Mouse (Mus musculus) lung, postnatal 14 days (tissue): ENCODE data around the gene Ceacam16.
A peak's percentile ranks its signal among the peaks of the same experiment; 100 is the strongest.

ENCODE experiments used
- DNase-seq: peaks from one replicate; pipeline ENCODE4 v3.0.0; 2021

Gene Ceacam16

GRCm38 (mm10) chr7:19815296-19816223 lies 45.5 kb downstream of the Ceacam16 start:
- no peak for DNase-seq

GRCm38 (mm10) chr7:19813579-19814122 lies 47.4 kb downstream of the Ceacam16 start:
- DNase-seq, result no peak

GRCm38 (mm10) chr7:19813161-19813560 lies 47.9 kb downstream of the Ceacam16 start:
- DNase-seq, result no peak

GRCm38 (mm10) chr7:19811114-19811513 lies 50.0 kb downstream of the Ceacam16 start:
- peak; percentile 67 for DNase-seq

GRCm38 (mm10) chr7:19809369-19809768 lies 51.7 kb downstream of the Ceacam16 start:
- no peak for DNase-seq

GRCm38 (mm10) chr7:19806356-19806969 lies 54.6 kb downstream of the Ceacam16 start:
- DNase-seq, result no peak

- peak; percentile 85 for DNase-seq
Measured at GRCm38 (mm10) chr7:19802995-19803394, 58.1 kb downstream of the Ceacam16 start.
